Mouse (Mus musculus) c-Kit-positive CD71-positive TER-119-positive erythroid progenitor cells, embryonic 14.5 days (primary cell): ENCODE results near the gene Polr1e.
A peak's percentile ranks its signal among the peaks of the same experiment; 100 is the strongest.
"Not testable (repeated sequence)": the region's sequence is repeated elsewhere in the genome, so short reads cannot be mapped to it uniquely, and the experiment has no call there.

Experiments used
- DNase-seq: peaks from one replicate; pipeline ENCODE4 v3.0.0-alpha.2; 2013; ENCODE audit warnings: low spot score

Polr1e gene

DNA sequence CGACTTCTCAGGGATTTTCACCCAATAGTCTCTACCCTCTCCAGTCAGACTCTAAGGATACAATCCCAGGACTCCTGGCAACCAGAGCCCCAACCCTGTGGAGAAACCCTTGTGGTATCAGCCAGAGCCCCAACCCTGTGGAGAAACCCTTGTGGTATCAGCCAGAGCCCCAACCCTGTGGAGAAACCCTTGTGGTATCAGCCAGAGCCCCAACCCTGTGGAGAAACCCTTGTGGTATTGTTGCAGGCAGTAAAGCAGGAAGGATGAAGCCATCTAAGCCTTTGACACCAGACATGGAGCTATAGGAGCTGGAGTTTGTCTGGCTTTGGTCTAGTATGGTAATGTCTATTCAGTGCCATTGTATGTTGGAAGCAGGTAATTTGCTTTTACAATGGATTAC is 45.5 kb downstream of the Polr1e start:
- DNase-seq = not testable (repeated sequence)

DNA sequence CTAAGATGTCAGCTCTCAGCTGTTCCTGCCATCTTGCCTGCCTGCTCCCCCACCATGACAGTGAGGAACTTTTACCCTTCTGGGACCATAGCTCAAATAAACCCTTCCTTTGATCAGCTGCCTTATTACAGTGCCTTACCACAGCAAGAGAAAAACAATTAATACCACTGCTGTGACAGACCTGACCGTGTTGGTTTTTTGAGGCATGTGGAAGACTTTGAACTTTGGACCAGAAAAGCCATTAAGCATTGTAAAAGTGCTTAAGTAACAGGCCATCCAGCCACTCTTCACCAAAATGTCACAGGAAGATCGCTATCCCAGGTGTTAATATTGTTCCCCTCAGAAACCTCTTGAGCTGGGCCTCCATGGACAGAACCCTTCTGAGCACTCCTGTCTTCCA is 46.2 kb downstream of the Polr1e start:
- no peak for DNase-seq

DNA sequence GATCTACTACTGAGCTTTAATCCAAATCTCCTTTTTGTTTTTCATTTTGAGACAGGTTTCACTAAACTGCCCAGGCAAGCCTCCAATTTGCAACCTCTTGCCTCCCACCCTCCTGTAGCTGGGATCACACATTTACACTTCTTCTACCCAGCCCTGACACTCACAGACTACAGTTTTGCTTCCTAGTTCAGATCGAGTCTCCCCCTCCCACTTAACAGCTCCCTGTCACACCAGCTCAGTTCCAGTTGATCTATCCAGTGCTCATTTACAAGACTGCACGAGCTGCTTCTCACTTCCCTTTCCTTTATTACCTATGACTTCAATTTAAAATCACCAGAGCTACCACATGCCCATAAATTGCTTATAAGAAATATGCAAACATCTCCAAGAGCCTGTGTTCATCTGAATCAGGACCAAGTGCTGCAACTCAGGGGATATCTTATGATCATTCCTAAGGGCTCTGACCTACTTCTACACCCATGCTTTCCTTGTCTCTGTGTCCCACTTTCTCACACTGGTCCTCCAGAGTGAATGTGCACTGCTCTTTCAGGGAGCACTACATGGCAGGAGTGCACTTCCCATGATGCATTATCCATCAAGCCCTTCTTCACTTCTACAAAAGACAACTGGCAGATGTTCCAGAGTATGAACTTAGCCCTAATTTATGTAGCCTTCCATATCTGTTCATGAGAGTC is 47.8 kb downstream of the Polr1e start:
- no peak for DNase-seq

DNA sequence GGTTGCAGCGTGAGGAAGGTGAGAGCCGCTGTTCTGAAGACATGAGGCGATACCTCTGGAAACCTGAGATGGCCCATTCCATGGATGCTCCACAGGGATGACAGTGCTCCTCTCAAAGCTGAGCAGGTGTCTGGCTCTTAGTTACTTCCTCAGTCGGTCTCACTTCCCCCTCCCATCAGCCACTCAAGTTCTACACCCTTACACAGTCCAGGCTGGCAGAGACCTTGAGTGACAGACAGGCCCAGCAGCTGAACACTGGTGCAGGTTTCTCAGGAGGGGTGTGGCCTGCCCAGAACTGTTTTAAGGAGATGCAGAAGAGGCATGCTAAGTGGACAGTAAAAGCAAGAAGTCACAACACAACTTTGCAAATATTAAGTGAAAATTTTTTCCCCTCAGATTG is 49.4 kb downstream of the Polr1e start:
- no peak for DNase-seq

DNA sequence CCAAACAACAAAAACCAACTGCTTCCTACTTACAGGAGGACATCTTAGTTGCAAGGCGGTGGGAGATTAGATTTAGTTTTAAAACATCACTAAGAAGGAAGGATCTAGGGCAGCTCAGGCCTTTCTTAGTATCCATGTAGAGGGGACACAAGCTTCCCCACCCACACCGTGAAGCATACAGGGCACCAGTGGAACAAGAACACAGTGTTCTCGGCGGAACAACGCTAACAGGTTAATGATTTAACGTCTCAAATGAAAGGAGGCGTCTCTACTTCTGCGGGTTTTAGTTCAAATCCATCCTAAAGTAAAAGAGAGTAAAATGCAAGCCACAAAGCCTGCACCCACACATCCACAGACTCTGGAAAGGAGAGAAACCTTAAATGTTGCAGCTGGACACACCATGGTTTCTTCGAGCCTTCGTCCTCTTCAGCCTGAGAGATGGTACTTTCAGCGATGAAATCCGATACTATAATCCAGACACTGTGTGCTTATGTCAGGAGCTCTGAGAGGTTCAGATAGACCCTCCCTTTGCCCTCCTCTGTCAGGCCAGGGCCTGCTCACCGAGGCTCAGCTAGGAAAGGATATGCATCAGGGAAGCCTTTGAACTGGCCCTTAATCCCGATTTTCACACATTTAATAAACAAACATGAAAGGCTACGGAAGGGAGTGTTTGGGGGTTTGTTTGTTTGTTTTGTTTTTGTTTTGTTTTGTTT is 54.0 kb downstream of the Polr1e start:
- no peak for DNase-seq

DNA sequence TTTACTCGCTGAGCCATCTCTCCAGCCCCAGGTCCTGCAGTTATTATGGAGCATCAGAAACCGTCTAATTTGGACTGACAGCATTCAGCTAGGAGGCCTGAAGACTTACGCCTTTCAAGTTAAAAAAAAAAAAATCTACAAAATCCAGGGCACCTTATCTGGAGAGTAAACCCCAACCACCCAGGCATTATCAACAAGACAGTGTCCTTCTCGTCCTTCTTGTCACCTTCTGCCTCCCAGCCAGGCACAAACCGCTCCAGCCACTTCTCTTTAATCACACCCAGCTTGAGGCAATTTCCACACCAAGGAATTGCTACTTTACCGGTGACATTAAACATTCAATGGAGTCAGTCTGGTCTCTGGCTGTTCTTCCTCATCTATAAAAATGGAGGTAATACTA is 55.2 kb downstream of the Polr1e start:
- peak; percentile 60 for DNase-seq

DNA sequence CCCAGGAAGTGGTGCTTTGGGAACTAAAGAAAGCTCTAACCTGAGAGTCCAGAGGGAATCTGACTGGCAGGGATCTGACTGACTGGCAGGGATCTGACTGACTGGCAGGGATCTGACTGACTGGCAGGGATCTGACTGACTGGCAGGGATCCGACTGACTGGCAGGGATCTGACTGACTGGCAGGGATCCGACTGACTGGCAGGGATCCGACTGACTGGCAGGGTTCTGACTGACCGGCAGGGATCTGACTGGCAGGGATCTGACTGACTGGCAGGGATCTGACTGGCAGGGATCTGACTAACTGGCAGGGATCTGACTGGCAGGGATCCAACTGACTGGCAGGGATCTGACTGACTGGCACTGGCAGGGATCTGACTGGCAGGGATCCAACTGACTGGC is 62.7 kb downstream of the Polr1e start:
- not testable (repeated sequence) for DNase-seq

DNA sequence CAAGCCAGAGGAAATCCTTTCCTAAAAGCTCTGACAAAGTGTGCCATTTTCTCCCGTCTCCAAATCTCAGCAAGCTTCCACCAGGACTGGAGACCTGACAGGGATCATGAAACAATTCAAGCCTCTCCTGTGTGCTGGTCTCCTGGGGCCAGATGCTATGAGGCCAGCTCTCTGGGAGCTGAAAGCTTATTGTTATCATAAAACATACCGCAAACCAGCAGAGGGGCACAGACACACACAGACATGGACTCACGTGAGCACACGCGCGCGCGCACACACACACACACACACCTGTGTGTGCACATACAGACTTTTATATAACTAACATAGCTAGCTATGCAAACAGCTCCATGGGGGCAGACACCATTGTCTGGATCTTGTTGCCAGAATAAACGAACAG is 64.6 kb downstream of the Polr1e start:
- no peak for DNase-seq

DNA sequence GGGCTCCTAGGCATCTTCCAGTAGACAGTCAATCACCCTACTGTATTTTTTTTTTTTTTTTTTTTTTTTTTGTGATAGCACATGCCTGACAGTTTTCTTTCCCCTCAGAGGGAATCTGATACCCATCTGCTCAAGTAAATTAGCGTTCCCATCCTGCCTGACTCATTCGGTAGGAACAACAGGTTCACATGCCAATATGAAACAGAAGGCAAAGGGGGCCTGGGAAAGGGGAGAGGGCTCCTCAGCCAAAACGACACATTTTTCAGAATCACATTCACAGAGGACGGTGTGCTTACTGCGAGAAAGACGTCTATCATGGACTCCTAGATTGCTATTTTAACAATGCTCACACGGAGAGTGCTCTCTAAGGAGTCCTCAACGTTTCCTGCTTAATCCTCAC is 65.1 kb downstream of the Polr1e start:
- DNase-seq = no peak

DNA sequence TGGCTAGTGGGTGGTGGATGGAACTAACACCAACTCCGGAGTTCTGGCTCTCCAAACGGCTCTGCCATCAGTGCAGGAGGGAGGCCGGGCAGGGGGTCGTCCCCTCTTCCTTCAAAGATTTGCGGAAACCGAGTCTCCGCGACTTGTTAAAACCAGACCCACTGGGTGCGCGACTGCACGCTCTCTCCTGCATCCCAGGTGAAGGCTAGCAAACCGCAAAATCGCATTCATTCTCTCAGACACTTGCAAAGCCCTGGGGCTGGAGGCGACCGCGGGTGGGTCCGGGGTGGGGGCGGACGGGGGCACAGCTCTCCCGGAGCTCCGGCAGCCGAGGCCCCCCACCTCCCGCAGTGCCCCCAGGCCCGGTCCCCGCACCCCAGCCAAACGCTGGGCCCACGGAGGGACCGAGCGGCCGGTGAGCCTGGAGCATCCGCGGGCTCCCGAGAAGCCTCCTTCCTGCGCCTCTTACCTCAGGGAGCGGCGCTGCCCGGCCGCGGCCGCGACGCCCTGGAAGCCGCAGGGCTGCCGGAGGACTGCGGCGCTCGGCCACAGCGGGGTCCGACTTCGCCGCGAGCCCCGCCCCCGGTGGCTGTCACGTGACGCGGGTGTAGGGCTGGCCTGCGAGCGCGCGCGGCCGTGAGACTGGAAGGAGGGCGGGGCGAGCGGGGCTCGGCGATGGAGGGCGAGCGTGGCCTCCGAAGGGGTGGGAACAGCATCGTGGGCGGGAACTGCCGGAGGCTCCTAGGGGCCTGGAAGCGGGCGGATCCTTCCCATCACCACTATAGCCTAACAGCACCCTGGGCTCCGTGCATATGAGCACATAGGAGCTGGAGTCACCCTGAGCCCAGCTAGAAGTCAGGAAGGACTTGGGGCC is 65.9 kb downstream of the Polr1e start, which contains the start of gene Fbxo10:
Gene Fbxo10, minus strand, starts transcription at position 584 of the 874 bp plus-strand sequence.
- peak; percentile 90 for DNase-seq

DNA sequence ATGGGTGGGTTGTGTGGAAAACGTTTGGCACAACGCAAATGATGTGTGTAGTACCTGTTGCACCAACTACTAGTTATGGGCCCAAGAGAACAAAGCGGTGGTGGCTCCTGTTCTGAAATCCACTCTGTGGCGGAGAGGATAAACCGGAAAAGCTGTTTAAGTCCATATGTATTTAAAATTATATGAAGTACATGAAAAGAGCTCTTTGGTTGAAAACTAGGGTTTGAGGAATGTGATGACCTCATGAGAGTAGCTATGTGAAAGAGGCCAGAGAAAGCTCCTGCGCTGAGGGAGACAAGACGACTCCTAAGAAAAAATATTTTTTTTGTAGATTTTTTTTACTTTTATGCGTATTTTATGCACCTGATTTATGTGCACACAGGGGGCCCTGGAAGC is 66.5 kb downstream of the Polr1e start:
- DNase-seq = no peak
